Mouse (Mus musculus): Measurements from ENCODE around the gene Gm17334. TPM values are rescaled to one million over a fixed set of nuclear protein-coding genes. Genes with fewer than 3 reads are reported as not detected.

Gm17334 gene
- polyA plus RNA-seq, 1 experiment from 2014 or later = not detected

GRCm38 (mm10) chr11:53813001-53813868, 40.2 kb upstream of the Gm17334 start:
- H3K9ac ChIP-seq (ENCODE audit: low read length) = no peak overlapping the region
- H3K4me3 ChIP-seq (ENCODE audit: low read depth, low read length) = no peak overlapping the region
- no peak overlapping the region for H3K4me2 ChIP-seq
- no peak overlapping the region for H3K27ac ChIP-seq (ENCODE audit: low read depth, low read length)
- 87% methylated on average over 16 of the region's 16 CpGs for WGBS
- no peaks in the 10 kb centered on the region for H3K9me3 ChIP-seq (ENCODE audit: control insufficient read depth, low read length)
- no peaks in the 10 kb centered on the region for H3K4me1 ChIP-seq (ENCODE audit: control insufficient read depth, insufficient read depth, low read length)
- H3K27me3 ChIP-seq (ENCODE audit: control insufficient read depth, insufficient read depth, low read length) = no peaks in the 10 kb centered on the region
- ATAC-seq (ENCODE audit: low FRiP score) = no peak
- no peaks in the 10 kb centered on the region for H3K36me3 ChIP-seq (ENCODE audit: control insufficient read depth, insufficient read depth, low read length)
- DNase-seq (ENCODE audit: low spot score, missing footprints) = no peak

- DNase-seq (ENCODE audit: low spot score, missing footprints) = no peak
Observed at GRCm38 (mm10) chr11:53811312-53811711, 38.3 kb upstream of the Gm17334 start.

GRCm38 (mm10) chr11:53810749-53811148, 37.8 kb upstream of the Gm17334 start:
- Histone ChIP-seq H3K36me3 (ENCODE audit: control insufficient read depth, insufficient read depth, low read length) (no peaks in the 10 kb centered on the region), H3K4me2 (no peak overlapping the region), H3K4me1 (ENCODE audit: control insufficient read depth, insufficient read depth, low read length) (no peaks in the 10 kb centered on the region), H3K4me3 (ENCODE audit: low read depth, low read length) (no peak overlapping the region), H3K27me3 (ENCODE audit: control insufficient read depth, insufficient read depth, low read length) (no peaks in the 10 kb centered on the region), H3K27ac (ENCODE audit: low read depth, low read length) (no peak overlapping the region), H3K9me3 (ENCODE audit: control insufficient read depth, low read length) (no peaks in the 10 kb centered on the region), H3K9ac (ENCODE audit: low read length) (no peak overlapping the region)
- ATAC-seq (ENCODE audit: low FRiP score) (no peak), DNase-seq (ENCODE audit: low spot score, missing footprints) (no peak)
- 84% methylated on average over 2 of the region's 2 CpGs for WGBS

More at GRCm38 (mm10) chr11:53811312-53811711, 38.3 kb upstream of the Gm17334 start:
- Histone ChIP-seq H3K9ac (ENCODE audit: low read length) (no peak overlapping the region), H3K27ac (ENCODE audit: low read depth, low read length) (no peak overlapping the region), H3K27me3 (ENCODE audit: control insufficient read depth, insufficient read depth, low read length) (no peaks in the 10 kb centered on the region), H3K4me2 (no peak overlapping the region), H3K4me3 (ENCODE audit: low read depth, low read length) (no peak overlapping the region), H3K9me3 (ENCODE audit: control insufficient read depth, low read length) (no peaks in the 10 kb centered on the region), H3K36me3 (ENCODE audit: control insufficient read depth, insufficient read depth, low read length) (no peaks in the 10 kb centered on the region), H3K4me1 (ENCODE audit: control insufficient read depth, insufficient read depth, low read length) (no peaks in the 10 kb centered on the region)
- ATAC-seq (ENCODE audit: low FRiP score) = no peak
- 91% methylated on average over 3 of the region's 3 CpGs for WGBS

- ATAC-seq (ENCODE audit: low FRiP score) = no peak
- Histone ChIP-seq H3K4me3 (ENCODE audit: low read depth, low read length) (no peak overlapping the region), H3K9me3 (ENCODE audit: control insufficient read depth, low read length) (no peaks in the 10 kb centered on the region), H3K9ac (ENCODE audit: low read length) (no peak overlapping the region), H3K27ac (ENCODE audit: low read depth, low read length) (no peak overlapping the region), H3K36me3 (ENCODE audit: control insufficient read depth, insufficient read depth, low read length) (no peaks in the 10 kb centered on the region), H3K27me3 (ENCODE audit: control insufficient read depth, insufficient read depth, low read length) (no peaks in the 10 kb centered on the region), H3K4me1 (ENCODE audit: control insufficient read depth, insufficient read depth, low read length) (no peaks in the 10 kb centered on the region), H3K4me2 (no peak overlapping the region)
- 62% methylated on average over 5 of the region's 5 CpGs for WGBS
- no peak for DNase-seq (ENCODE audit: low spot score, missing footprints)
Observed at GRCm38 (mm10) chr11:53810156-53810555, 37.2 kb upstream of the Gm17334 start.

- DNase-seq (ENCODE audit: low spot score, missing footprints) (no peak), ATAC-seq (ENCODE audit: low FRiP score) (no peak)
- Histone ChIP-seq H3K27me3 (ENCODE audit: control insufficient read depth, insufficient read depth, low read length) (no peaks in the 10 kb centered on the region), H3K9me3 (ENCODE audit: control insufficient read depth, low read length) (no peaks in the 10 kb centered on the region), H3K27ac (ENCODE audit: low read depth, low read length) (no peak overlapping the region), H3K4me1 (ENCODE audit: control insufficient read depth, insufficient read depth, low read length) (no peaks in the 10 kb centered on the region), H3K4me2 (no peak overlapping the region), H3K9ac (ENCODE audit: low read length) (no peak overlapping the region), H3K36me3 (ENCODE audit: control insufficient read depth, insufficient read depth, low read length) (no peaks in the 10 kb centered on the region), H3K4me3 (ENCODE audit: low read depth, low read length) (no peak overlapping the region)
- 49% methylated on average over 5 of the region's 5 CpGs for WGBS
Observed at GRCm38 (mm10) chr11:53809354-53809753, 36.4 kb upstream of the Gm17334 start.

GRCm38 (mm10) chr11:53805786-53806185, 32.8 kb upstream of the Gm17334 start:
- H3K4me2 ChIP-seq = no peak overlapping the region
- DNase-seq (ENCODE audit: low spot score, missing footprints) (no peak), ATAC-seq (ENCODE audit: low FRiP score) (no peak)
- no peak overlapping the region for H3K27ac ChIP-seq (ENCODE audit: low read depth, low read length)
- H3K4me1 ChIP-seq (ENCODE audit: control insufficient read depth, insufficient read depth, low read length) = no peaks in the 10 kb centered on the region
- H3K27me3 ChIP-seq (ENCODE audit: control insufficient read depth, insufficient read depth, low read length) = no peaks in the 10 kb centered on the region
- no peaks in the 10 kb centered on the region for H3K36me3 ChIP-seq (ENCODE audit: control insufficient read depth, insufficient read depth, low read length)
- no peak overlapping the region for H3K4me3 ChIP-seq (ENCODE audit: low read depth, low read length)
- H3K9ac ChIP-seq (ENCODE audit: low read length) = no peak overlapping the region
- H3K9me3 ChIP-seq (ENCODE audit: control insufficient read depth, low read length) = no peaks in the 10 kb centered on the region
- WGBS = 78% methylated on average over 9 of the region's 9 CpGs

GRCm38 (mm10) chr11:53804569-53805344, 31.8 kb upstream of the Gm17334 start:
- no peak for ATAC-seq (ENCODE audit: low FRiP score)
- Histone ChIP-seq H3K9me3 (ENCODE audit: control insufficient read depth, low read length) (no peaks in the 10 kb centered on the region), H3K9ac (ENCODE audit: low read length) (no peak overlapping the region), H3K36me3 (ENCODE audit: control insufficient read depth, insufficient read depth, low read length) (no peaks in the 10 kb centered on the region), H3K27me3 (ENCODE audit: control insufficient read depth, insufficient read depth, low read length) (no peaks in the 10 kb centered on the region), H3K4me3 (ENCODE audit: low read depth, low read length) (no peak overlapping the region), H3K4me1 (ENCODE audit: control insufficient read depth, insufficient read depth, low read length) (no peaks in the 10 kb centered on the region), H3K4me2 (no peak overlapping the region), H3K27ac (ENCODE audit: low read depth, low read length) (no peak overlapping the region)
- WGBS = 88% methylated on average over 14 of the region's 14 CpGs
- no peak for DNase-seq (ENCODE audit: low spot score, missing footprints)

- no peaks in the 10 kb centered on the region for H3K9me3 ChIP-seq (ENCODE audit: control insufficient read depth, low read length)
- no peak overlapping the region for H3K4me2 ChIP-seq
- no peaks in the 10 kb centered on the region for H3K27me3 ChIP-seq (ENCODE audit: control insufficient read depth, insufficient read depth, low read length)
- whole genome bisulfite sequencing = 92% methylated on average over 6 of the region's 6 CpGs
- H3K4me1 ChIP-seq (ENCODE audit: control insufficient read depth, insufficient read depth, low read length) = no peaks in the 10 kb centered on the region
- H3K9ac ChIP-seq (ENCODE audit: low read length) = no peak overlapping the region
- no peaks in the 10 kb centered on the region for H3K36me3 ChIP-seq (ENCODE audit: control insufficient read depth, insufficient read depth, low read length)
- no peak overlapping the region for H3K4me3 ChIP-seq (ENCODE audit: low read depth, low read length)
- ATAC-seq (ENCODE audit: low FRiP score) = no peak
- no peak overlapping the region for H3K27ac ChIP-seq (ENCODE audit: low read depth, low read length)
- DNase-seq (ENCODE audit: low spot score, missing footprints) = no peak
Observed at GRCm38 (mm10) chr11:53803494-53803893, 30.5 kb upstream of the Gm17334 start.

GRCm38 (mm10) chr11:53803093-53803492, 30.1 kb upstream of the Gm17334 start:
- Histone ChIP-seq H3K9ac (ENCODE audit: low read length) (no peak overlapping the region), H3K4me3 (ENCODE audit: low read depth, low read length) (no peak overlapping the region), H3K4me2 (no peak overlapping the region), H3K9me3 (ENCODE audit: control insufficient read depth, low read length) (no peaks in the 10 kb centered on the region), H3K27ac (ENCODE audit: low read depth, low read length) (no peak overlapping the region), H3K4me1 (ENCODE audit: control insufficient read depth, insufficient read depth, low read length) (no peaks in the 10 kb centered on the region), H3K27me3 (ENCODE audit: control insufficient read depth, insufficient read depth, low read length) (no peaks in the 10 kb centered on the region), H3K36me3 (ENCODE audit: control insufficient read depth, insufficient read depth, low read length) (no peaks in the 10 kb centered on the region)
- 90% methylated on average over 12 of the region's 12 CpGs for WGBS
- ATAC-seq (ENCODE audit: low FRiP score) (no peak), DNase-seq (ENCODE audit: low spot score, missing footprints) (no peak)

All from midbrain, embryonic 11.5 days (tissue).